Mouse (Mus musculus): ENCODE data around the gene Nxpe3.

Nxpe3 gene

DNA sequence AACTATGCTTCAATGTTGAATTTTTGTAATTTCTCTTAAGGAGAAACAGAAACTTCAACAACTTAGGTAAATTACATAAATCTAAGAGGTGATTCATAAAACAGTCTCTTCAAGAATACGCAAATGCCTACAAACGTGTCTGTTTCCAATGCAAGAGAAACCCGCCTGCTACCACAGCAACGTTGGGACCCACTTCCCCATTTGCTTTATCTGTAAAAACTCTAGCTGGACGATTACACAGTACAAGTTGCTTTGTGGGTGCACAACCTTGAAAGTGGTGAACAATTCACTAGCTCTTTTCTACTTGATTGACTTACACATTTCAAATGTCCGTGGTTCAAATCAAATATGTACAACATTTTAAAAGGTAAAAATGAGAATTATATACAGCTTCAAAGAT is 83.3 kb downstream of the Nxpe3 start:
- no peak for DNase-seq (ENCODE audit: low read depth in 2 of 2, low spot score in 2 of 2)

DNA sequence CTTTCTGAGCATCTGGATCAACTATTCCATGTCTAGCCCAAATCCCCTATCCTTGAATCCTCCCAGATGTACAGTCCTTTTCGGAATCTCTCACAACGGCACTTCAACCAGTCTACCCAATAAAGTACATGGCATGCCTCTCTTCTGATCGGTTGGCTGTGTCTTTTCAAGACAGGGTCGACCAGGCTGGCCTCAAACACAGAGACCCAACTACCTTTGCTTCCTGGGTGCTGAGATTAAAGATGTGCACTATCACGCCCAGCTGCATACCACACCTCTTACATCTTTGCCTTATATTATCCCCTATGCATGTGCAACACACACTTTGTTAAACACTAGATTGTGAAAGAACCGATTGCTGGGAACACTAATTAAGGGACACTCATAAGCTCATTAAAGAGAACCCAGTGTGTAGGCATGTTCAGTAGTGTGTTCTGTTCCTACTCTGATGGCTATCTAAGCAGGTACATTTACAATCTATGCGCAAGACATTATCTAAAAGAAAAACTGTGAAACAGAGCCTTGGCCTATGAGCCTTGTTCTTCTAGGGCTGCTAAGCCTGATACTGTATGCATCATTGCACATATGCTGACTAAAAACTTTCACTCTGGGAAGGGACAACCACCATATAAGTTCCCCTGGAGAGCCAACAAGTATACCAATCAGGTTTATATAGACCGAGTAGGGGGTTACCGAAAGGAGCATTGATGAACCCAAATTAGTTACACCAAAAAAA is 85.1 kb downstream of the Nxpe3 start:
- no peak for DNase-seq (ENCODE audit: low read depth in 2 of 2, low spot score in 2 of 2)

DNA sequence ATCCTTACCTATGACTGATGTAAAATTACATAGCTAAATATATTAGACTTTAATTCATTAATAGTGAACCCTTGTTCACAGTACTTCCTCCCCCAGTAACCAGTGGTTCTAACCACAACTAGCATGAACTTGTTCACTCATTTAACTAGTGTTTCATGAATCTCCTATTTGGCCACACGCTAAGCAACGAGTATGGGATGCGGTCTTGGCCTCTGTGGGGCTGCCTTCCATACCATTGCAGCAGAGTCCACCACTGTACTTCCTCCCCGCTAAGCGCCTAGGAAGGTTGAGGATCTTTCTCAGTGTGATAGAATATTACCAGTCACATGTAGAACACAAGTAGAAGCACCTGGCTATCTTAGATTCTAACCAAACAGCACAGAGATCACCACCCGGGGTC is 85.7 kb downstream of the Nxpe3 start:
- no peak for DNase-seq (ENCODE audit: low read depth in 2 of 2, low spot score in 2 of 2)

DNA sequence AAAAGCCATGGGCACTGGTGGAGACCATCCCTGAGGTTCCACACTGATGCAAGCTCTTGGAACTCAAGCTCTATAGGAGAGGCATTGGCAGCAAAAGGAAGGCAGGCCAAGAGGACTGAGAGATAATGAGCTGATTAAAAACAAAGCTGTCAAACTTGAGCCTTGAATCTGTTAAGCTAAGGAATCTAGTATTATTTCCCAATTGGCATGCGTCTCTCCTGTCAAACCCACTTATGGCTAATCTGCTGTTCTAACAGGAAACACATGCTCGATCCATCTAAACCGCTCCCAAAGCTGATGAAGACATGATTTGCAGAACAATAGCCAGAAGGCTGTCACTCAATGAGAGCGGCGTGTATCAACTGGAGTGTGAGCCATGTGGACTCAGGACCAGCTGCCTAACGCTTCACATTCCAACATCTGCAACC is 87.6 kb downstream of the Nxpe3 start:
- DNase-seq (ENCODE audit: low read depth in 2 of 2, low spot score in 2 of 2): no peak

DNA sequence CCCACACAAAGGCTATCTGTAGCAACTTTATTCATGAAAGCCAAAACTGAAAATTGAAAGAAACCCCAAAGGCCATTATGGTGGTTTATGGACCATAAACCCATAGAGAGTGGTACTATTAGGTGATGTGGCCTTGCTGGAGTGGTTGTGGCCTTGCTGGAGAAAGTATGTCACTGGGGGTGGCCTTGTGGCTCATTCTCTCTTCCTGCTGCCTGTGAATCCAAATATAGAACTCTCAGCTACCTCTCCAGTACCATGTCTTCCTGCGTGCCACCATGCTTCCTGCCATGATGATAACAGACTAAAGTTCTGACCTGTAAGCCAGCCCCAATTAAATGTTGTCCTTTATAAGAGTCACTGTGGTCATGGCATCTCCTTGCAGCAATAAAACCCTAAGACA is 90.3 kb downstream of the Nxpe3 start:
- no peak for DNase-seq (ENCODE audit: low read depth in 2 of 2, low spot score in 2 of 2)

DNA sequence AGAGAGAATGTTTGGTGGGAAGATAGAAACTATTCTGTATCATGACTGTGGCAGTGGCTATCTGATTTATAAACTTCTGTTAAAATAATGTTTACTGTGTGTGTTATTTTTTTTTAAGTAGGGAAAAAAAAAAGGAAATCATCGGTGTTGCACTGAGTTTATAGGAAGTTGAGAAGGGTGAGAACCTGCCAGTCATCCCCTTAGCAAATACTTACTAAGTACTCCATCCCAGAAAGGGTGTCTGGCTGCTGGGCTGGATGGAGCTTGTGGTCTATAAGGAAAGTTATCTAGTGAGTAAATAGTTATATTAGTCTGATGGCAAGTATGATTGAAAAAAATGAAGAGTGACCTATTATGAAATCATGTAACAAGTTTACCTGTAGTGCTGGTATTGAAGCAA is 93.5 kb downstream of the Nxpe3 start:
- DNase-seq (ENCODE audit: low read depth in 2 of 2, low spot score in 2 of 2): no peak

DNA sequence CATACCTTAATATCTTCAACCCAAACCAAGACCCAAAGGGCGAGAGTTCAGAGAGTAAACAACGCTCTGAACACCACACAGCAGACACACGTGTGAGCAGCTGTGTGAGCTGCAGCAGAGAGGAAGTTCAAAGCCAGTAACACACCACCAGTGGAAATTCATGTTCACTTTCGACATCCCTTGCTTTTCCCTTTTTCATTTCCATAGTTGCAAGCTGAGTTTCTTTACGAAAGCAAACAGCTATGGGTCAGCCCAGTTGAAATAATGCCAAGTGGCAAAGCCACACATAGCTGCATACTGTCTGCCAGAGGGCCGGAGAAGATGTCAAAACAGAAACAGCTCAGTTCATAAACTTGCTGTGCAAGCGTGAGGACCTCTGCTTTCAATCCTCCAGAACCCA is 96.2 kb downstream of the Nxpe3 start:
- no peak for DNase-seq (ENCODE audit: low read depth in 2 of 2, low spot score in 2 of 2)

DNA sequence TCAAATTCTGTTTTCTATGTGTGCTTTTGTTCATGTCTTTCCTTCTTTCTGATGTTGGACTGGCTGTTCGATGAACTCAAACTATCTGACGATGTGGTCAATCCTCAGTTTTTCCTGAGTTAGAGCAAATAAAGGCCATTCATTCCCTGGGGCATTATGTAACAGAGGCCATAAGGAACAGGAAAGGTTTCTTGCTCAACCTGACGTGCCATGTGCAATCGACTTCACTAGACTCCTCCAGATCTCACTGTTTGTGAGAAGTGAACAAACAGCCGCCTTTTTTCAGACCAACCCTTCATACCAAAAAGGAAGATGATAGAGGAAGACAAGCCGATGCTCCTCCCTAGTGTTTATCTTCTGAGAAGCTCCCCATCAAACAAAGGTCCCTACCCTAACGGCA is 104.8 kb downstream of the Nxpe3 start:
- no peak for DNase-seq (ENCODE audit: low read depth in 2 of 2, low spot score in 2 of 2)

Data from CD8-positive naive resting alpha-beta T cell, adult 2 months (primary cell).